Mouse (Mus musculus): Measurements from ENCODE around the gene Mgea5. TPM values are rescaled to one million over a fixed set of nuclear protein-coding genes. Genes with fewer than 3 reads are reported as not detected.
A peak's percentile ranks its signal among the peaks of the same experiment; 100 is the strongest.

The Mgea5 gene
- total and polyA plus RNA-seq, 3 experiments: 66.4 to 283 (median 192) TPM

DNA sequence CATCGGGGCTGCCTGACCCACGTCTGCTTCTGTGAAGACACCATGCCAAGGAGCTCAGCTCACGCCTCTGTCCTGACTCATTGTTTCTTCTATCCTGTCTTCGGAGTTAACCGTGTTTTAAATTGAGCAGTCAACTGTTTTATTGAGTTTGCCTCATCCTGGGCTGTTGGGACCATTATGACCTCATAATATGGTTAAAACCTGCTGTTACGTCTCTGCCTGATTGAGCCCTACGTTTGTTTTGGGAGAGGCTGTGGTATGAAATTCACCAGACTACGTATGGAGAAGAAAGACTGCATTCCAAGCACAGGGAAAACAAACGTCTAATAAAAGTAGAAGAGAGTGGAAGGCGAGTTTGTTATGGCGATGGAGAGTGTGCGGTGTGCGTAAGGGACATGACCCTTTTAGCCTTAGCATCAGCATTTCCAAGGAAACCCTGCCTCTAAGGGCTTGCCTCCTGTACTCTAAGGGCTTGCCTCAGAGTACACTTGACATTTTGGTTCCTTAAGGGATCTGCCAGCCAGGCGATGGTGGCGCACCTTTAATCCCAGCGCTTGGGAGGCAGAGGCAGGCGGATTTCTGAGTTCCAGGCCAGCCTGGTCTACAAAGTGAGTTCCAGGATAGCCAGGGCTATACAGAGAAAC, 418 bp upstream of the Mgea5 start:
- TF ChIP-seq GATA2 (IDR thresholded peaks at IDR 0.05; ENCODE audit: borderline replicate concordance, low read depth, low read length): no peak
- no peak for TF ChIP-seq GATA1 (IDR thresholded peaks at IDR 0.05; ENCODE audit: borderline replicate concordance, low read length)
- no peak for TF ChIP-seq CTCF (IDR thresholded peaks at IDR 0.05; ENCODE audit: low read depth, low read length)
- TF ChIP-seq TAL1 (conservative IDR thresholded peaks at IDR 0.05; ENCODE audit: low read depth, low read length): no peak
- TF ChIP-seq POLR2AphosphoS5 (IDR thresholded peaks at IDR 0.05; ENCODE audit: insufficient replicate concordance, low read depth, low read length): no peak
- Histone ChIP-seq H3K27me3 (ENCODE audit: insufficient read depth, low read length) (no peaks in the 10 kb centered on the region), H3K36me3 (replicated peaks) (peaks cover 25% of the 10 kb centered on the region), H3K4me3 (ENCODE audit: low read depth, low read length) (peak overlapping the region; percentile 97), H3K9me3 (replicated peaks) (no peaks in the 10 kb centered on the region), H3K4me1 (ENCODE audit: insufficient read depth, low read depth, low read length) (peaks cover 43% of the 10 kb centered on the region)
- DNase-seq (ENCODE audit: low spot score): no peak
- ATAC-seq (ENCODE audit: extremely low read depth, insufficient number of reproducible peaks, low FRiP score, poor library complexity, severe bottlenecking): no peak

DNA sequence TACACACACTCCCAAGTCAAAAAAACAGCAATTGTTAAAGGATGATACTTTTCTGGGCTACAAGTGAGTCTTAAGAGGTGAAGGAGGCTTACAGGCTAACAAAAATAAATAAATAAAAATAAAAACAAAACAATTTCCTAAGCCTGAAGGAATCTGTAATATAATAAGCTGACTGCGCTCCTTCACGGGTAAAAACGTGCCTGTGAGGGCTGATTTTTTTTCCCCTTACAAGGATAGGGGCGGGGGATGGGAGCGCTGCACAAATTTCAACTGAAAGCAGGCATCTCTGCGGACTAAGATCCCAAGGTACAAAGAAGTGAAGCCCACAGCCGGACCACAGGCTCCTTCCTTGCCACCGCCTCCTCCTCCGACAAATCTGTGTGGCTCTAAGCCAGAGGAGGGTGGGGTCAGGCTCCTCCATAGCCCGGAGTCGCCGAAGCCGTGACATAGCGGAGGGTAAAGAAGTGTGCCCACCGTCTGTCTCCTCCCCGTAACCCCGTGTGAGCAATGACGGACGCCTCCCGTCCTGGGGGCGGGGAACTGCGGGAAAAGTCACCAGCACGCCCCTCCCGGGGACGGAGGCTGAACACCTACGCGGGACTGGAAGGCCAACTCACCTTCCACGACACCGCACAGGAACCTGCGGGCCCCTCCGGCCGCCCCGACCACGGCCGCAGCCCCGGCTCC, 1.2 kb downstream of the Mgea5 start:
- DNase-seq (ENCODE audit: low spot score) (peak; percentile 59), ATAC-seq (ENCODE audit: extremely low read depth, insufficient number of reproducible peaks, low FRiP score, poor library complexity, severe bottlenecking) (peak; percentile 30; the same call in 1 of the 2 replicates)
- H3K4me1 ChIP-seq (ENCODE audit: insufficient read depth, low read depth, low read length): peaks cover 38% of the 10 kb centered on the region

GRCm38 (mm10) chr19:45781676-45782075, 2.0 kb downstream of the Mgea5 start:
- H3K4me1 ChIP-seq (ENCODE audit: insufficient read depth, low read depth, low read length): peaks cover 34% of the 10 kb centered on the region
- H3K9me3 ChIP-seq (replicated peaks): no peaks in the 10 kb centered on the region
- H3K27me3 ChIP-seq (ENCODE audit: insufficient read depth, low read length): no peaks in the 10 kb centered on the region
- TF ChIP-seq POLR2AphosphoS5 (IDR thresholded peaks at IDR 0.05; ENCODE audit: insufficient replicate concordance, low read depth, low read length) (no peak), CTCF (IDR thresholded peaks at IDR 0.05; ENCODE audit: low read depth, low read length) (no peak), GATA2 (IDR thresholded peaks at IDR 0.05; ENCODE audit: borderline replicate concordance, low read depth, low read length) (no peak), GATA1 (IDR thresholded peaks at IDR 0.05; ENCODE audit: borderline replicate concordance, low read length) (no peak), TAL1 (conservative IDR thresholded peaks at IDR 0.05; ENCODE audit: low read depth, low read length) (no peak)
- H3K4me3 ChIP-seq (ENCODE audit: low read depth, low read length): peak overlapping the region; percentile 97; the same call in 1 of the 2 replicates
- DNase-seq (ENCODE audit: low spot score): no peak
- peaks cover 49% of the 10 kb centered on the region for H3K36me3 ChIP-seq (replicated peaks)
- no peak for ATAC-seq (ENCODE audit: extremely low read depth, insufficient number of reproducible peaks, low FRiP score, poor library complexity, severe bottlenecking)

More for the DNA sequence above, 1.2 kb downstream of the Mgea5 start:
- TF ChIP-seq TAL1 (conservative IDR thresholded peaks at IDR 0.05; ENCODE audit: low read depth, low read length) (no peak), GATA1 (IDR thresholded peaks at IDR 0.05; ENCODE audit: borderline replicate concordance, low read length) (no peak), CTCF (IDR thresholded peaks at IDR 0.05; ENCODE audit: low read depth, low read length) (no peak), POLR2AphosphoS5 (IDR thresholded peaks at IDR 0.05; ENCODE audit: insufficient replicate concordance, low read depth, low read length) (no peak), GATA2 (IDR thresholded peaks at IDR 0.05; ENCODE audit: borderline replicate concordance, low read depth, low read length) (no peak)
- peak overlapping the region; percentile 97 for H3K4me3 ChIP-seq (ENCODE audit: low read depth, low read length)
- H3K9me3 ChIP-seq (replicated peaks): no peaks in the 10 kb centered on the region
- peaks cover 41% of the 10 kb centered on the region for H3K36me3 ChIP-seq (replicated peaks)
- no peaks in the 10 kb centered on the region for H3K27me3 ChIP-seq (ENCODE audit: insufficient read depth, low read length)

GRCm38 (mm10) chr19:45780350-45780915, 3.2 kb downstream of the Mgea5 start:
- peaks cover 61% of the 10 kb centered on the region for H3K36me3 ChIP-seq (replicated peaks)
- H3K4me3 ChIP-seq (ENCODE audit: low read depth, low read length): peak overlapping the region; percentile 43; the same call in 1 of the 2 replicates
- H3K4me1 ChIP-seq (ENCODE audit: insufficient read depth, low read depth, low read length): peaks cover 28% of the 10 kb centered on the region
- no peaks in the 10 kb centered on the region for H3K9me3 ChIP-seq (replicated peaks)
- ATAC-seq (ENCODE audit: extremely low read depth, insufficient number of reproducible peaks, low FRiP score, poor library complexity, severe bottlenecking) (no peak), DNase-seq (ENCODE audit: low spot score) (no peak)
- no peaks in the 10 kb centered on the region for H3K27me3 ChIP-seq (ENCODE audit: insufficient read depth, low read length)
- no peak for TF ChIP-seq GATA1 (IDR thresholded peaks at IDR 0.05; ENCODE audit: borderline replicate concordance, low read length)
- TF ChIP-seq GATA2 (IDR thresholded peaks at IDR 0.05; ENCODE audit: borderline replicate concordance, low read depth, low read length): no peak

DNA sequence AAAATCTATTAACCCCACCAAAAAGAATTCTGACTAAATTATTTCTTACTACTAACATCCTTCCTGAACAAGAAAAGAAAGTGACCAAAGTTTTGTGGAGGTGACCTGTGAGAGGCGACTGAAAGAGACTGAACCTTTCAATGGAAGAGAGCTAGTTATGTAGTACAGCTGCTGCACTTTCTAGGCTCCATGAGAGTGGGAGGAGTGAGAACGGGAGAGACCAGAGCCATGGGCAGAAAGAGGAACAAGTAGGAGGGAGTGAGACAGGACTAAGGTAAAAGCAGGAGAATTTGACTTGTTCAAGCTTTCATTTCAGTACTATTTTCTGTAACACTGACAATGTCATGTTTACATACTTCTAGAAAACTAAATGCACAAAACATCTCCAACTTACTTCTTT, 8.2 kb downstream of the Mgea5 start:
- ATAC-seq (ENCODE audit: extremely low read depth, insufficient number of reproducible peaks, low FRiP score, poor library complexity, severe bottlenecking) (no peak), DNase-seq (ENCODE audit: low spot score) (no peak)
- TF ChIP-seq TAL1 (conservative IDR thresholded peaks at IDR 0.05; ENCODE audit: low read depth, low read length) (no peak), GATA1 (IDR thresholded peaks at IDR 0.05; ENCODE audit: borderline replicate concordance, low read length) (no peak), POLR2AphosphoS5 (IDR thresholded peaks at IDR 0.05; ENCODE audit: insufficient replicate concordance, low read depth, low read length) (no peak), CTCF (IDR thresholded peaks at IDR 0.05; ENCODE audit: low read depth, low read length) (no peak), GATA2 (IDR thresholded peaks at IDR 0.05; ENCODE audit: borderline replicate concordance, low read depth, low read length) (no peak)
- Histone ChIP-seq H3K9me3 (replicated peaks) (no peaks in the 10 kb centered on the region), H3K4me1 (ENCODE audit: insufficient read depth, low read depth, low read length) (peaks cover 11% of the 10 kb centered on the region), H3K4me3 (ENCODE audit: low read depth, low read length) (no peak overlapping the region), H3K27me3 (ENCODE audit: insufficient read depth, low read length) (no peaks in the 10 kb centered on the region), H3K36me3 (replicated peaks) (peaks cover 98% of the 10 kb centered on the region)

- H3K27me3 ChIP-seq (ENCODE audit: insufficient read depth, low read length): no peaks in the 10 kb centered on the region
- ATAC-seq (ENCODE audit: extremely low read depth, insufficient number of reproducible peaks, low FRiP score, poor library complexity, severe bottlenecking) (no peak), DNase-seq (ENCODE audit: low spot score) (no peak)
- TF ChIP-seq CTCF (IDR thresholded peaks at IDR 0.05; ENCODE audit: low read depth, low read length) (no peak), POLR2AphosphoS5 (IDR thresholded peaks at IDR 0.05; ENCODE audit: insufficient replicate concordance, low read depth, low read length) (no peak), TAL1 (conservative IDR thresholded peaks at IDR 0.05; ENCODE audit: low read depth, low read length) (no peak), GATA2 (IDR thresholded peaks at IDR 0.05; ENCODE audit: borderline replicate concordance, low read depth, low read length) (no peak), GATA1 (IDR thresholded peaks at IDR 0.05; ENCODE audit: borderline replicate concordance, low read length) (no peak)
- peaks cover 98% of the 10 kb centered on the region for H3K36me3 ChIP-seq (replicated peaks)
- no peak overlapping the region for H3K4me3 ChIP-seq (ENCODE audit: low read depth, low read length)
- no peaks in the 10 kb centered on the region for H3K9me3 ChIP-seq (replicated peaks)
- peaks cover 4% of the 10 kb centered on the region; the same call in 1 of the 2 replicates for H3K4me1 ChIP-seq (ENCODE audit: insufficient read depth, low read depth, low read length)
Measured at GRCm38 (mm10) chr19:45771501-45771900, 12.1 kb downstream of the Mgea5 start.

All from G1E (cell line).